Mouse (Mus musculus) lung, postnatal 0 days (tissue): ENCODE data around the gene Tle6.

Experiments used
- CTCF ChIP-seq: IDR thresholded peaks from 2 replicates; pipeline ENCODE4 v1.5.1; 2016; ENCODE audit warnings: antibody characterized with exemption, mild to moderate bottlenecking
- EP300 ChIP-seq: IDR thresholded peaks from 2 replicates; pipeline ENCODE4 v1.6.1; 2016; ENCODE audit warnings: antibody characterized with exemption, mild to moderate bottlenecking, control low read depth

DNA sequence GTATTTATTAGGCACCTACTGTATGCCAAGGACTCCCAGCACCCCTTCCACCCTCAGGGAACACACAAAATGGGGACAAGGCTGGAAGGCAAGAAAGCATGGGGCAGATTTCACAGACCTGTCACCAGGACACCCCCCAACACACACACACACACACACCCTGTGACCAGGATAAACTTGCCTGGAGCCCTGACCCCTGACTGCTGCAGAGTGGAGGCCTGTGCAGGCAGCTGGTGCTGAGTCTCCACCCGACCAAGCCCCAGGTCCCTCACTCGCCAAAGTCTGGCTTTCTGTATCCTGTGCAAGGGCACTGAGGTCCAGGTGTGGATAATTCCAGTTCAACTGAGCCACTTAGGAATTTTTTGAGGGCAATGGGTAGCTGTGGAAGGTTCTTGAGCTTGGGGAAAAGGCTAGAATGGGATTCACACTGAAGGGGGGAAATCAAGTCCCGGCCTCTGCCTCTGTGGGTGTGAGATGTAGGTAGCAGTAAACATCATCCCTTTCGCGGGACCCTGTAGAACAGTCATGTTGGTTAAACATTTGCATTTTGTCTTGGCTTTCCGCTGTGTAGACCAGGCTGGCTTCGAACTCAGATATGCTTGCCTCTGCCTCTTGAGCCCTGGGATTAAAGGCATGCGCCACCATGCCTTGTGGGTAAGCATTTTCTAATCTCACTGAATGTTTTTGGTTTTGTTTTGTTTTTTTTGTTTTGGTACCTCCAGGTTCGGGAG, 31.2 kb downstream of the Tle6 start:
- TF ChIP-seq CTCF: no peak
- no peak for TF ChIP-seq EP300
